14 mouse cellular contexts compared by ENCODE assay signal in the genomic region with DNA sequence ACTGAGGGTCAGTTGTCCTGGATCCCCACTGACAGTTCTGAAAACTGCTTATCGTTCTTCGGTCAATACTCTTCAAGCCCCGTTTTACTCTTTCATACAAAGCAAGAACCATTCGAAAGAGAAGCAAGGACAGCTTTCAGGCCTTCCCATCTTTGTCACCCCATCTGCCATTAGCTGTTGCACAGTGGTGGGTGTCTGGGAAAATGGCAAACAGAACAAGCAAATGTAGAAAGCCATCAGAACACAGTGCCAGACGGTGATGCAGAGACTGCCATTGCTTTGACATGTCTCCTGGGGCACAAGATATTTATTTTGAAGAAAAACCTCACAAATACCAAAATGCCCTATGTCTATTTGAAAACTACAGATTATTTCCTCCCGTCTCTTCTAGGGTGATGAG. TPM values are rescaled to one million over a fixed set of nuclear protein-coding genes. Genes with fewer than 3 reads are reported as not detected.
A peak's percentile ranks its signal among the peaks of the same experiment; 100 is the strongest.
DNase-seq lines count a peak whose midpoint lies in the region.
"Had no signal": no experiment of that assay in that cellular context is flagged by ENCODE, and none has a peak within 500 bp of the region (broad histone marks: within the 10 kb centered on the region; RNA-seq: fewer than 3 reads in every experiment).

No protein-coding gene starts in this region.

- peak; percentile 34 for DNase-seq in layer of hippocampus, adult 11-12 months (ENCODE audit: low spot score)
- DNase-seq in layer of hippocampus, postnatal 25 days (ENCODE audit: extremely low spot score in 1 of 2, low spot score in 1 of 2): no peak
- DNase-seq in layer of hippocampus, adult 9-11 months: peak; percentile 44
- DNase-seq in layer of hippocampus, postnatal 10 days (ENCODE audit: low spot score in 2 of 2): no peak
- no peak for DNase-seq in neural tube, embryonic 10.5 days (ENCODE audit: extremely low spot score, low spot score)
- DNase-seq: adrenal gland, adult 2 months; adrenal gland, postnatal 10 days; adrenal gland, postnatal 25 days; cerebellum, adult 11-12 months; cerebellum, adult 2 months; cerebellum, adult 9-10 months; cerebellum, postnatal 10 days; cerebellum, postnatal 25 days; forebrain, postnatal 0 days had no signal

RNA-seq across cellular contexts. Expression of gene 1700010I14Rik, which starts 11.4 kb away (rescaled TPM):
- 1 to 10 TPM; 1.6 to 2.2 TPM for total RNA-seq in layer of hippocampus, postnatal 25 days (2021)
- total RNA-seq in layer of hippocampus, postnatal 10 days (2021): 1 to 10 TPM; 1.7 to 2.3 TPM

Comparison
In these comparisons a context has a peak if more than half of its experiments do, and no peak if none do; other contexts are left out.
1. DNase-seq: peak in layer of hippocampus, adult 11-12 months (single experiment) and layer of hippocampus, adult 9-11 months (single experiment); none in layer of hippocampus, postnatal 25 days (0 of 2), layer of hippocampus, postnatal 10 days (0 of 2) and neural tube, embryonic 10.5 days (single experiment).